ENCODE assay signal across 8 mouse cellular contexts in genomic region chr2:155472671-155473569, GRCm38 (mm10). TPM values are rescaled to one million over a fixed set of nuclear protein-coding genes. Genes with fewer than 3 reads are reported as not detected.
A peak's percentile ranks its signal among the peaks of the same experiment; 100 is the strongest.
DNase-seq lines count a peak whose midpoint lies in the region; ATAC-seq lines count a peak whose summit lies in the region.

No protein-coding gene starts in this region.

- H3K4me3 ChIP-seq in intestine, embryonic 15.5 days (replicated peaks): peak overlapping the region; percentile 98
- H3K4me3 ChIP-seq in limb, embryonic 15.5 days: peak overlapping the region; percentile 86
- peak overlapping the region; percentile 94 for H3K4me3 ChIP-seq in midbrain, embryonic 15.5 days

- H3K9me3 ChIP-seq in intestine, embryonic 15.5 days: no peaks in the 10 kb centered on the region
- no peaks in the 10 kb centered on the region for H3K9me3 ChIP-seq in limb, embryonic 15.5 days
- H3K9me3 ChIP-seq in midbrain, embryonic 15.5 days: no peaks in the 10 kb centered on the region

- peak overlapping the region; percentile 81 for H3K4me2 ChIP-seq in intestine, embryonic 15.5 days (replicated peaks)
- peak overlapping the region; percentile 73 for H3K4me2 ChIP-seq in limb, embryonic 15.5 days
- peak overlapping the region; percentile 80 for H3K4me2 ChIP-seq in midbrain, embryonic 15.5 days

- H3K27ac ChIP-seq in intestine, embryonic 15.5 days: peak overlapping the region; percentile 86
- H3K27ac ChIP-seq in limb, embryonic 15.5 days: peak overlapping the region; percentile 92
- peak overlapping the region; percentile 95 for H3K27ac ChIP-seq in midbrain, embryonic 15.5 days

- peak; percentile 88 for ATAC-seq in granulocyte monocyte progenitor cell, adult 5-6 weeks (replicated peaks; ENCODE audit: poor library complexity, severe bottlenecking)
- ATAC-seq in intestine, embryonic 15.5 days: peak; percentile 35
- ATAC-seq in limb, embryonic 15.5 days (ENCODE audit: insufficient number of reproducible peaks, low FRiP score, low TSS enrichment, low read depth): peak; percentile 12; the same call in 1 of the 2 replicates
- peak; percentile 66 for ATAC-seq in midbrain, embryonic 15.5 days (replicated peaks)

- H3K27me3 ChIP-seq in intestine, embryonic 15.5 days (replicated peaks): no peaks in the 10 kb centered on the region
- H3K27me3 ChIP-seq in limb, embryonic 15.5 days: no peaks in the 10 kb centered on the region
- no peaks in the 10 kb centered on the region for H3K27me3 ChIP-seq in midbrain, embryonic 15.5 days (replicated peaks)
- no peaks in the 10 kb centered on the region for H3K27me3 ChIP-seq in splenic B cell, adult 2 months (ENCODE audit: control insufficient read depth, insufficient read depth, low read length, poor library complexity, severe bottlenecking)

- under 1% methylated on average over 62 of the region's 71 CpGs for WGBS in intestine, embryonic 15.5 days
- under 1% methylated on average over 36 of the region's 71 CpGs for WGBS in limb, embryonic 15.5 days
- WGBS in midbrain, embryonic 15.5 days: under 1% methylated on average over 59 of the region's 71 CpGs

- H3K9ac ChIP-seq in intestine, embryonic 15.5 days: peak overlapping the region; percentile 96
- H3K9ac ChIP-seq in limb, embryonic 15.5 days: peak overlapping the region; percentile 99
- peak overlapping the region; percentile 94 for H3K9ac ChIP-seq in midbrain, embryonic 15.5 days

- DNase-seq in 3T3-L1 (ENCODE audit: low read depth, low spot score): peak; percentile 63
- peak; percentile 41 to 50 for DNase-seq in adrenal gland, adult 18-20 months (ENCODE audit: low spot score in 2 of 2)
- DNase-seq in embryo, embryonic 11.5 days (ENCODE audit: low read depth, low spot score): peak; percentile 20
- peak; percentile 46 for DNase-seq in splenic B cell, adult 2 months (ENCODE audit: low read depth, low spot score)

- H3K4me1 ChIP-seq in intestine, embryonic 15.5 days (replicated peaks): peaks cover 9% of the 10 kb centered on the region; the same call in 1 of the 2 replicates
- H3K4me1 ChIP-seq in limb, embryonic 15.5 days: peaks cover 8% of the 10 kb centered on the region
- peaks cover 30% of the 10 kb centered on the region for H3K4me1 ChIP-seq in midbrain, embryonic 15.5 days

- no peaks in the 10 kb centered on the region for H3K36me3 ChIP-seq in intestine, embryonic 15.5 days
- no peaks in the 10 kb centered on the region for H3K36me3 ChIP-seq in limb, embryonic 15.5 days
- H3K36me3 ChIP-seq in midbrain, embryonic 15.5 days (replicated peaks): no peaks in the 10 kb centered on the region
- H3K36me3 ChIP-seq in splenic B cell, adult 2 months (ENCODE audit: control insufficient read depth, insufficient read depth, low read length, poor library complexity, severe bottlenecking): no peaks in the 10 kb centered on the region

RNA-seq across cellular contexts. Expression of gene Ncoa6, which starts 0.8 kb away (rescaled TPM):
- 10 to 100 TPM; 33.3 to 39.4 TPM for total RNA-seq in adrenal gland, adult 18-20 months (2021)
- total RNA-seq in granulocyte monocyte progenitor cell, adult 5-6 weeks (2014; fragmentation: Nextera tagmentation): 59.4 and 61.0 TPM in 2 replicates
- 14.2 and 15.8 TPM in 2 replicates for total RNA-seq in granulocyte monocyte progenitor cell, adult 5-6 weeks (2017)
- 15.5 and 18.2 TPM in 2 replicates for polyA plus RNA-seq in intestine, embryonic 15.5 days (2015; fragmentation: Nextera tagmentation; extraction: Ambion mirVana)
- 13.9 and 19.2 TPM in 2 replicates for polyA plus RNA-seq in limb, embryonic 15.5 days (2015; fragmentation: Nextera tagmentation; extraction: Ambion mirVana)
- 26.1 and 28.9 TPM in 2 replicates for polyA plus RNA-seq in midbrain, embryonic 15.5 days (2015; fragmentation: Nextera tagmentation; extraction: Ambion mirVana)

RNA-seq across cellular contexts. Expression of gene Acss2, which starts 44.8 kb away (rescaled TPM):
- 100 to 1,000 TPM in 1 of 2 experiments, 10 to 100 TPM in 1; 83.3 to 368 TPM for total RNA-seq in adrenal gland, adult 18-20 months (2021)
- total RNA-seq in granulocyte monocyte progenitor cell, adult 5-6 weeks (2014; fragmentation: Nextera tagmentation): 4.1 and 5.6 TPM in 2 replicates
- 3.6 and 4.4 TPM in 2 replicates for total RNA-seq in granulocyte monocyte progenitor cell, adult 5-6 weeks (2017)
- 20.2 and 20.7 TPM in 2 replicates for polyA plus RNA-seq in intestine, embryonic 15.5 days (2015; fragmentation: Nextera tagmentation; extraction: Ambion mirVana)
- polyA plus RNA-seq in limb, embryonic 15.5 days (2015; fragmentation: Nextera tagmentation; extraction: Ambion mirVana): 13.4 and 15.3 TPM in 2 replicates
- polyA plus RNA-seq in midbrain, embryonic 15.5 days (2015; fragmentation: Nextera tagmentation; extraction: Ambion mirVana): 28.0 and 28.9 TPM in 2 replicates

RNA-seq across cellular contexts. Expression of gene Ggt7, which starts 45.1 kb away (rescaled TPM):
- total RNA-seq in adrenal gland, adult 18-20 months (2021): 1 to 10 TPM; 3.0 to 4.7 TPM
- not detected in 2 replicates for total RNA-seq in granulocyte monocyte progenitor cell, adult 5-6 weeks (2014; fragmentation: Nextera tagmentation)
- total RNA-seq in granulocyte monocyte progenitor cell, adult 5-6 weeks (2017): not detected in 2 replicates
- polyA plus RNA-seq in intestine, embryonic 15.5 days (2015; fragmentation: Nextera tagmentation; extraction: Ambion mirVana): 4.6 TPM in 2 replicates
- 5.6 and 5.7 TPM in 2 replicates for polyA plus RNA-seq in limb, embryonic 15.5 days (2015; fragmentation: Nextera tagmentation; extraction: Ambion mirVana)
- polyA plus RNA-seq in midbrain, embryonic 15.5 days (2015; fragmentation: Nextera tagmentation; extraction: Ambion mirVana): 79.4 and 81.0 TPM in 2 replicates

Comparison
In these comparisons a context has a peak if more than half of its experiments do, and no peak if none do; other contexts are left out.
1. Peak in every context shown above with its lines: DNase-seq, ATAC-seq, H3K4me3 ChIP-seq and H3K27ac ChIP-seq.
2. ATAC-seq: peak in every context shown above with its lines; median percentile 88 in granulocyte monocyte progenitor cell, adult 5-6 weeks; 66 in midbrain, embryonic 15.5 days; 35 in intestine, embryonic 15.5 days; 12 in limb, embryonic 15.5 days.
3. RNA of gene Ggt7, which starts 45.1 kb away (polyA plus RNA-seq): 79.4 to 81.0 TPM in midbrain, embryonic 15.5 days; 5.6 to 5.7 TPM in limb, embryonic 15.5 days and 4.6 TPM in intestine, embryonic 15.5 days; every median in the first group is over 10 times any median in the second.